Mouse (Mus musculus): ENCODE data around the gene Tro. TPM values are rescaled to one million over a fixed set of nuclear protein-coding genes. Genes with fewer than 3 reads are reported as not detected.

The Tro gene
- not detected in 2 replicates for total RNA-seq (2017)

DNA sequence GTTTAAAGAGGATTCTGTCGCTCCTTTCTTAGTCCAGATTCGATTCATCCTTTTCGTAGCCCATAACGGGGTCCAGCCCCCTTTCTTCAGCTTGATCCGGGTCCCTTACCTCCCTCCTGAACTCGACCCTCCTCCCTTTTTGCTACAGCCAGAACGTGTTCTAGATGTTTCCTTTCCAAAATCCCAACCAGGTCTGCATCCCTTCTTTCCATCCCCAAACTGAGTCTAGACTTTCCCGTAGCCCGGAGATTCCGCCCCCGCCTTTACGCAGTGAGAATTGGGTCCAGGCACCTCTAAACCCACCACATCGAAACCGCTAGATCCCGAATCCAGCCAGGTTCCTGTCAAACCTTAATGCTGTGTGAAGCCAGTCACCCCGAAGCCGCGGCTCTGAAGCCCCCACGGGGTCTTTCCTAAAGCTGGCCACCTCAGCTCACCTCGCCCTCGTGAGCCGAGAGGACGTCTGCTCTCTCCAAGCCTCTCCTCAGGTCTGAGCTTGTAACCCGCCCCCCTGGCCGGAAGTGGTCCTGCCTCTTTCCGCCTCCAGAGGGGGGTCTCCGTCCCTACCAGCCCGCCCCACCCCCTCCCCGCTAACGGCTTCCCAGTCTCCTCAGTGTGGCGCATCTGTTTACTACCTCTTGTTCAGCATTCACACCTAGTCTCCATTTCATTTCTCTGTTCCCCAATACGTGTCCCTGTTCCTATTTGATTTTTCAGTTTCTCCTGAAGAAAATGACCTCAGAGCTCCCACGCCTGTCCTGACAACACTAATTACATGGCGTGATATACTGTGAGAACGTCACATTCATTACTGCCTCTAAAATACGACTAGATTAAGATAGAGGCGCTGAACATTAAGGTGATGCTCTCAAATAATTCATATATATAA, at the start of gene Tro:
TSS of gene Tro (minus strand) at position 676 of the 889 bp plus-strand sequence.
- no peak for ATAC-seq (ENCODE audit: extremely low read depth, insufficient number of reproducible peaks, low FRiP score, poor library complexity, severe bottlenecking)

GRCm38 (mm10) chrX:150677505-150677904, 20.1 kb upstream of the Tro start:
- ATAC-seq (ENCODE audit: extremely low read depth, insufficient number of reproducible peaks, low FRiP score, poor library complexity, severe bottlenecking): no peak

DNA sequence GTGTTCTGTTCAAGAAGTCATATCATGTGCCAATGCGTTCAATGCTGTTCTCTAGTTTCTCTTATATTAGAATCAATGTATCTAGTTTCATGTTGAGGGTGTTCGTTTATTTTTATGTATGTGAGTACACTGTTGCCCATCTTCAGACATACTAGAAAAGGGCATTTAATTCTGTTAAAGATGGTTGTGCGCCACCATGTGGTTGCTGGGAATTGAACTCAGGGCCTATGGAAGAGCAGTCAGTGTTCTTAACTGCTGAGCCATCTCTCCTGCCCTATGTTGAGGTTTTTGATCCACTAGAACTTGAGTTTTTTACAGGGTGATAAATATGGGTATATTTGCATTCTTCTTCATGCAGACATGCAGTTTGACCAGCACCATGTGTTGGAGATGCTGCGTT, 5.4 kb upstream of the Tro start:
- no peak for ATAC-seq (ENCODE audit: extremely low read depth, insufficient number of reproducible peaks, low FRiP score, poor library complexity, severe bottlenecking)

GRCm38 (mm10) chrX:150657797-150658118, 375 bp upstream of the Tro start:
- no peak for ATAC-seq (ENCODE audit: extremely low read depth, insufficient number of reproducible peaks, low FRiP score, poor library complexity, severe bottlenecking)

DNA sequence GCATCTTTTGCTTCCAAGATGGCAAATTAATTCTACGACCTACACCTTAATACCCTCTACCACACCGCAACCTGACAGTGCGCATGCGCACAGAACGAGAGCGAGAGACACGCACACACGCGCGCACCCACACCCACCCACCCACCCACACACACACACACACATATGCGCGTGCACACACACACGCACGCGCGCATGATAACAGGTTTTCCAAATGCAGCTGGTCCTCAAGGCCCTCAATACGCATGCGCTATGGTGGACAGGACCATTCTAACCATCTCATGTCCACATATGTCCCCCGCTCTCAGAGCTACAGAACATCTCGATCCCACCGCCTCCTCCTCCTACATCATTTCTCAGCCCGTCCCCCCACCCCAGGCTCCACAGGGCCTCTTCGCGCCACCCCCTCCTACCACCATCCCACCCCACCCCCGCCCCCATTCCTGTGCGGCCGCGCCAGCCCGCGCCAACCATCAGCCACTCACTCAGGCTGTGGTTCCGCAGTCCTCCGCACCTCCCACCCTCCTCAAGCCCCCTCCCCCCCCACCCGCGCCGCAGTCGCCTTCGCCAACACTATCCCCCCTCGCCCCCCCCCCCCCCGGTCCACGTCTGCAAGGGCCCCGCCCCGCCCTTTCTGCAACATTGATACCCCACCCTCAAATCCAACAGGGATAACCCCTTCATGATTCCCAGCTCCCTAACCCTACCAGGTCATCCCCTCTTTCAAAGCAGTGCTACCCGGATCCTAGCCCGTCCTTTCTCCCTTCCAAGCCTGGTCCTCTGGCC, 1.1 kb downstream of the Tro start:
- ATAC-seq (ENCODE audit: extremely low read depth, insufficient number of reproducible peaks, low FRiP score, poor library complexity, severe bottlenecking): no peak

DNA sequence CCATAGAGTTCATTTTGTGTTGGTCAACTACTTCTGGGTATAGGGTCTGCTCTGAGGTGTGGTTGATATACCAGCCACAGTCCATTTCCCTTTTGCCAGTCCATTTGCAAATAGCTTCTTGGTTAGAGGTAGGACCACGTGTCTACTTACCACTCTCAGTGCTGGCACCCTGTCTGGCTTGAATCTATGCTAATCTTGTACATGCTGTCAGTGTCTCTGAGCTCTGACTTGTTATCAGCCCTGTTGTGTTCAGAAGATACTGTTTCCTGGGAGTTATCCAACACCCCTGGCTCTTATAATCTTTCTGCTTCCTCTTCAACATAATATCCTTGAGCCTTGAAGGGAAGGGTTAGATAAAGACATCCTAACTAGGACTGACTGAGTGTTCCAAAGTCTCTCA, 21.0 kb downstream of the Tro start:
- no peak for ATAC-seq (ENCODE audit: extremely low read depth, insufficient number of reproducible peaks, low FRiP score, poor library complexity, severe bottlenecking)

- no peak for ATAC-seq (ENCODE audit: extremely low read depth, insufficient number of reproducible peaks, low FRiP score, poor library complexity, severe bottlenecking)
Measured at GRCm38 (mm10) chrX:150598882-150599281, 58.5 kb downstream of the Tro start.

Other genes starting within 250 kb of the Tro start
- gene Tmem29, start 198.4 kb downstream of the Tro start, total RNA-seq (2017): 7.6 and 12.3 TPM in 2 replicates
- gene Alas2, start 110.2 kb downstream of the Tro start, total RNA-seq (2017): 348 and 355 TPM in 2 replicates
- 3.6 and 4.3 TPM in 2 replicates for gene Pfkfb1, start 69.4 kb downstream of the Tro start, total RNA-seq (2017)
- 5.9 and 12.2 TPM in 2 replicates for gene Apex2, start 67.7 kb downstream of the Tro start, total RNA-seq (2017)
- gene Maged2, start 156.8 kb upstream of the Tro start, total RNA-seq (2017): 0.49 and 1.5 TPM in 2 replicates